Mouse (Mus musculus) heart, embryonic 14.5 days (tissue): Measurements from ENCODE around the gene Pik3r2. TPM values are rescaled to one million over a fixed set of nuclear protein-coding genes. Genes with fewer than 3 reads are reported as not detected.

Experiments
- ATAC-seq: fragments of 200-750 bp; cut with Nextera tagmentation; 2 replicates; pipeline ENCODE4 v1.8.0; 2017; ENCODE audit warnings: low read depth, moderate TSS enrichment; ENCODE audit not compliant: insufficient number of reproducible peaks, insufficient read depth, low FRiP score
- H3K27ac ChIP-seq, 2 experiments: fragments of 200-500 bp in 1 of 2; fragments of 300-500 bp in 1 of 2; sonication (generic) in 1 of 2; replicated peaks in 1 of 2; 2 replicates each; pipeline ENCODE4 v1.5.1; 2012 to 2014; ENCODE audit warnings: low read depth in 2 of 2, low read length in 2 of 2, control low read depth in 1 of 2, mild to moderate bottlenecking in 1 of 2, mixed read lengths in 1 of 2; ENCODE audit not compliant: control insufficient read depth in 1 of 2, insufficient read depth in 1 of 2
- H3K27me3 ChIP-seq: fragments of 300-500 bp; sonication (generic); 2 replicates; pipeline ENCODE4 v1.6.1; 2014; ENCODE audit warnings: mild to moderate bottlenecking, low read length, control low read depth; ENCODE audit not compliant: control insufficient read depth, insufficient read depth
- H3K36me3 ChIP-seq: fragments of 300-500 bp; sonication (generic); 2 replicates; pipeline ENCODE4 v1.6.1; 2014; ENCODE audit warnings: mild to moderate bottlenecking, control low read depth, low read length, mixed read lengths; ENCODE audit not compliant: control insufficient read depth, insufficient read depth
- H3K4me1 ChIP-seq, 2 experiments: fragments of 200-500 bp in 1 of 2; fragments of 300-500 bp in 1 of 2; sonication (generic) in 1 of 2; 2 replicates each; pipeline ENCODE4 v1.6.1; 2012 to 2014; ENCODE audit warnings: low read length in 2 of 2, control low read depth in 1 of 2, mixed read lengths in 1 of 2; ENCODE audit not compliant: control insufficient read depth in 2 of 2, insufficient read depth in 2 of 2
- H3K4me2 ChIP-seq: fragments of 300-500 bp; sonication (generic); 2 replicates; pipeline ENCODE4 v1.6.1; 2014; ENCODE audit warnings: mild to moderate bottlenecking, low read length
- H3K4me3 ChIP-seq, 2 experiments: fragments of 200-500 bp in 1 of 2; fragments of 300-500 bp in 1 of 2; sonication (generic) in 1 of 2; 2 replicates each; pipeline ENCODE4 v1.5.1; 2012 to 2014; ENCODE audit warnings: low read length in 2 of 2, mild to moderate bottlenecking in 2 of 2, control low read depth in 1 of 2, low read depth in 1 of 2, moderate library complexity in 1 of 2; ENCODE audit not compliant: control insufficient read depth in 1 of 2, insufficient read depth in 1 of 2
- H3K9ac ChIP-seq: fragments of 300-500 bp; sonication (generic); 2 replicates; pipeline ENCODE4 v1.6.1; 2014; ENCODE audit warnings: mild to moderate bottlenecking, low read length
- H3K9me3 ChIP-seq: fragments of 300-500 bp; sonication (generic); 2 replicates; pipeline ENCODE4 v1.6.1; 2016; ENCODE audit warnings: low read length, control low read depth; ENCODE audit not compliant: control insufficient read depth
- WGBS: fragments of 180-500 bp; shearing (Covaris S2); extraction: QIAGEN DNeasy Blood & Tissue Kit; methylation state at CpG from one replicate; pipeline ENCODE4 v1.1.7; 2014; 5-methylcytosine and 5-hydroxymethylcytosine counted together
- polyA plus RNA-seq: library from polyadenylated mRNA; unstranded; fragments of >200 nt; fragmentation: Nextera tagmentation; extraction: Ambion mirVana; gene quantifications from 2 replicates; pipeline ENCODE4 v1.2.1, GENCODE M21; 2014

Gene Pik3r2
- polyA plus RNA-seq, 1 experiment from 2014 or later: 26.7 TPM

DNA sequence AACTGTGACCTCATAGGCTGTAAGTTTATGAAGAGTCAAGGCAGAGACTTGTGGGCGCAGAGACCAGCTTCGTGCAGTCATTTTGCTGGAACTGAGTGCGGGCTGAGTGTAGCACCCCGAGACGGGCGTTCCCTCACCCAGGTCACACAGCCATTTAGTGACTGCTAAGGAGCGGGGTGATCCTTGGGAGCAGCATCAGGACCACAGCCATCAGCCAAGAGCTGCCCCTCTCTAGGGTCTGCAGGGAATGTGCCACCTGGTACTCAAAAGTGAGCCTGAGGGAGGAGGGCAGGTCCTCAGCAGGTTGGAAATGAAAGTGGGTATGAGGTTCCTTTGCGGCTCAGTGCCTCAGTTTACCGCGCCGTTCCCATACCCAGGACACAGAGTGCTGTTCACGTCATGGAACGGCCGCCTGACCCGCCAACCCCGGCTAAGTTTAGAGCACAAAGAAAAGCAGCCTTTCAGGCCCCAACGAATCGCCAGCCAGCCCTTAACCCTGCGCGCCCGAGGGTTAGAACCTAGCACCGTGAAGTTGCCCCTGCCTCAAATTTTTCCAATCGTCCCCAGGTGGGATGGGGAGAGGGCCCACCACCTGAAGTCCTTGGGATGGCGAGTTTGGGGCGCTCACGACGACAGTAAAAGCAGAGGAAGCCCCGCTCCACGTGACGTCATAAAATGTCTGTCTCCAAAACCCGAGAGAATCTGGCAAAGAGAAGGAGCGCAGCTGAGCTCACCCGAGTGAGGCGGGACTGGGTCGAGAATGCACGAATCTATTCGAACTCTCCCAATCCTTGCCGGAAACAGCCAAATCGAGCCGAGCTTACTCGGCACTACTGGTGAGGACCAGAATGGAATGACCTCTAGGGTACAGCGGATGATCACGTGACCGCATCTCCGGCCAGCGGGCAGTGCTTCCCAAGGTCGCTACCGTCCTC is 32.6 kb downstream of the Pik3r2 start:
- Histone ChIP-seq H3K4me2 (peak overlapping the region; percentile 60), H3K9ac (0 out of 2 replicates have a peak overlapping the region, but pooled peaks have one; percentile 18), H3K27me3 (peaks cover 72% of the 10 kb centered on the region), H3K36me3 (no peaks in the 10 kb centered on the region), H3K4me1 (peaks cover 14 to 31% of the 10 kb centered on the region in 2 experiments; a peak in 3 of 4 replicates), H3K27ac (no peak overlapping the region), H3K9me3 (no peaks in the 10 kb centered on the region), H3K4me3 (peak overlapping the region; percentile 23 to 29)
- WGBS: 5% methylated on average over 48 of the region's 48 CpGs
- no peak for ATAC-seq

DNA sequence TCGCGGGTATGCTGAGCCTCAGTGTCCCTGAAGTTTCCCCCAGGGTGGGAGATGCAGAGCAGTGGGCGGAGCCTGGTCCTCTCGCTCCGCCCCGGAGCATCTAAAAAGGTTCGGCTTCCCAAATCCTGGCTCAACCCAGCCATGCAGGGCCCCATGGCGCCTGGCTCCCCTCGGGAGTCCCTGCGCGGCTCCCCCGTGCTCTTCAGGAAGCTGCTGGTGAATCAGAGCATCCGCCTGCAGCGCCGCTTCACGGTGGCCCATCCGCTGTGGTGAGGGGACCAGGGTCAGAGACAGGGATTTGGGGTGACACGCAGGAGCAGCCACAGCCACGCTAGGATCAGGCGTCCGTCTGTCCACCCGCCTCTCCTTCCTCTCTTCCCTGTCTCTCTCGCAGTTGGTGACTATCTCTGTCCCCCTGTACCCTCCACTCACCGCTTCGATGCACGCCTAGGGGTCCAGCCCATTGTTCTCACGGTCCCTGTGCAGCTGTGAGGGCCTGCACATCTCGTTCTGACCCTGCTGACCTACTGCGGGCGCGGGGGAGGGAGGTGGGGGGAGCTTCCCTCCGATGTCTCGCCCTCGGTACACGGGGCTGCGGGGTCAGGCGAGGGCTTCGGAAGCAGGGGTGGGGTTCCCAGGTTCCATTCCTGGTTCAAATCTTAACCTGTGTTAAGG is 33.4 kb downstream of the Pik3r2 start:
- peaks cover 67% of the 10 kb centered on the region for H3K27me3 ChIP-seq
- H3K4me3 ChIP-seq: peak overlapping the region in 1 of 2 experiments; percentile 15; a peak in 1 of 4 replicates
- 4% methylated on average over 38 of the region's 38 CpGs for WGBS
- no peak overlapping the region for H3K27ac ChIP-seq
- H3K36me3 ChIP-seq: no peaks in the 10 kb centered on the region
- H3K4me2 ChIP-seq: peak overlapping the region; percentile 60
- H3K9me3 ChIP-seq: no peaks in the 10 kb centered on the region
- ATAC-seq: no peak
- peak overlapping the region; percentile 23; the same call in 1 of the 2 replicates for H3K9ac ChIP-seq
- peaks cover 14 to 31% of the 10 kb centered on the region in 2 experiments; a peak in 3 of 4 replicates for H3K4me1 ChIP-seq

DNA sequence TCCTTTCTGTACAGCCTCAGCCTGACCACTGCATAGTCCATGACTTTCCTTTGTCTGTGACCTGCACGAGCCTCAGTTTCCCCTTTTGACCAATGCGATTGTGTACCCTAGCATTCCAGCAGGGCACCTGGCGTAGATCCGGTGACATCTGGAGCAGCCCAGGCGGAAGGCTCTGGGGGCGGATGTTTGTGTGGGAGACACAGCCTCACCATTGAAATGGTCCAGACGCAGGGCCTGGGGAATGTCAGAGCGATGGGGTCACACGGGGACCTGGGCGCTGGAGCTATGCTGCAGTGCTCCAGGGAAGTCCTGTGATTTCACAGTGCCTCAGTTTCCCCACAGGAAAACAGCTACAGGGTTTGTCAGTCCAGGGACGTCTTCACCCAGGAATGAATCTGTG is 34.3 kb downstream of the Pik3r2 start:
- 28% methylated on average over 11 of the region's 11 CpGs for WGBS
- Histone ChIP-seq H3K4me2 (no peak overlapping the region), H3K4me3 (no peak overlapping the region), H3K4me1 (peaks cover 14 to 31% of the 10 kb centered on the region in 2 experiments; a peak in 3 of 4 replicates), H3K9ac (no peak overlapping the region), H3K27ac (no peak overlapping the region), H3K9me3 (no peaks in the 10 kb centered on the region), H3K36me3 (no peaks in the 10 kb centered on the region), H3K27me3 (peaks cover 59% of the 10 kb centered on the region)
- ATAC-seq: no peak; the same call in 1 of the 2 replicates

DNA sequence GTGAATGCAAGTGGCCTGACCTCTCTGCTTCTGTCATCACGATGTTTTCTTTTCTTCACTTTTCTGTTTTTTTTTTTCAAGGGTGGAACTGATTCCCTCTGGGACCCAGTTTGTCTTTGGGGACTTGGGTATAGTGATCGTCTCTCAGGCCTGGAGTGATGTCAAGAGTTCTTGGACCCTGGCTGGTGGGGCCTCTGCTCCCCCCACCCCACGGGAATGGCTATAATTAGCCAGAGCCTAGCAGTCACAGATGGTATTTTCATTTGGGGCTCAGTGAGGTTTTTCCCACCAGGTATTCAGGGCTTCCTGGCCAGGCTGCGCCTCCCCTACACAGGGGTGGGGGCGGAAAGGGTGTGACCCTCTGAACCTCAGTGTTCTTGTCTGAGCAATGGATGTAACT is 34.9 kb downstream of the Pik3r2 start:
- peaks cover 55% of the 10 kb centered on the region for H3K27me3 ChIP-seq
- no peaks in the 10 kb centered on the region for H3K36me3 ChIP-seq
- H3K4me3 ChIP-seq: no peak overlapping the region
- ATAC-seq: no peak
- 28% methylated on average over 5 of the region's 5 CpGs for WGBS
- H3K4me1 ChIP-seq: peaks cover 14 to 31% of the 10 kb centered on the region in 2 experiments; a peak in 3 of 4 replicates
- H3K4me2 ChIP-seq: no peak overlapping the region
- no peaks in the 10 kb centered on the region for H3K9me3 ChIP-seq
- H3K27ac ChIP-seq: no peak overlapping the region
- H3K9ac ChIP-seq: peak overlapping the region; percentile 10; the same call in 1 of the 2 replicates

DNA sequence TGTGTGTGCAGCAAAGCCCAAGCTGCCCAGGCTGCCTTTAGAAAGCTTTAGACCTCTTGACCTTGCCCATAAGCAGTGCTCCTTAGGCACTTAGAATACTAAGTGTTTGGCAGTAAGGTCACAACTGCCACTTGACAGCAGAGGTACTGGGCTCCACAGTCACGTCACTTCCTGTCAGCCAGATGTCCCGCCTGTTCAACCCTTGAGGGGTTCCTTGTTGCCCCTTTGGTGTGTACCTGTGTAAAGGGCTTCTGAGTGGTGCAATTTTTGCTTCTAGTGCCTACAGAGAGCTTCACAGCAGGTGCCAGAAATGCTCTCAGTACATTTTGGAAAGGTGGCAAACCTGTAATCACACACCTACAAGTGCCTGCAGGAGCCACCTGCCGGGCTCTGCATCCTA is 38.3 kb downstream of the Pik3r2 start:
- H3K9me3 ChIP-seq: no peaks in the 10 kb centered on the region
- H3K27me3 ChIP-seq: peaks cover 23% of the 10 kb centered on the region
- no peak overlapping the region for H3K27ac ChIP-seq
- WGBS: 40% methylated on average over 3 of the region's 3 CpGs
- no peaks in the 10 kb centered on the region for H3K36me3 ChIP-seq
- no peak overlapping the region for H3K4me3 ChIP-seq
- H3K9ac ChIP-seq: no peak overlapping the region
- no peak overlapping the region for H3K4me2 ChIP-seq
- no peak for ATAC-seq
- H3K4me1 ChIP-seq: peaks cover 9 to 22% of the 10 kb centered on the region in 2 experiments; a peak in 3 of 4 replicates

DNA sequence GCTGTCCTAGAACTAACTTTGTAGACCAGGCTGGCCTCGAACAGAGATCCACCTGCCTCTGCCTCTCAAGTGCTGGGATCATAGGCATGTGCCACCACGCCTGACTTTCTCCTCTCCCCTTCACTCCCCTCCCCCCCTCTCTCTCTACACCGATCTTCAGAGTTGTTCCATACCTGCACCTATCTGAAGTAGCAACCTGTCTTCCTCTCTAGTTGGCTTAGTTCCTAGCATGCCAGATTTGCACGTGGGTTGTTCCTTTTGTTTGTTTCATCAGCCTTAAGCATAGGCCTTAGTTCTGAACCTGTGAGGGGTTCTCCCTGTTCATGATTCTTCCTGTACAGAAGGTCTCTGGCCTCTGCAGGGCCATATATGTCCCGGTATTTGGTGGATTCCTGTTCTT is 38.8 kb downstream of the Pik3r2 start:
- no peak for ATAC-seq

DNA sequence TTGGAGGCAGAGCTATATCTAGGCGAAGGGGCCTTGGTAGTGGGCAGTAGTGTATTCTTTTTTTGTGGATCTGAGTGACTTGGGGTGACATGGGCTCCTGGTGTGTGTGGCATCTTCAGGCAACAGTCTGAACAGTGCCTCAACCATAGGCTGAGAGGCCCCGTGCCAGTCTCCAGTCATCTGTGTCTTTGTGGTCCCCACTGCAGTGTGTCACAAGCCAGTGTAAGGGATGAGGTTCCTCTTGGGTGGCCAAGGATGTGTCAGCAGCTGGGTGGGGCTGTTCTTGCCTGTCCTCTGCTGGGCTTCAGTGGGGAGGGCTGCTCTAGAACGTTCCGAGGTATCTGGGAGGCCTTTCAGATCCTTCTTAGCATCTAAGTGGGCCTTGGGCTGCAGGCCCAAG is 45.6 kb downstream of the Pik3r2 start:
- H3K27me3 ChIP-seq: peaks cover 64% of the 10 kb centered on the region
- H3K4me2 ChIP-seq: no peak overlapping the region
- no peak overlapping the region for H3K9ac ChIP-seq
- no peak for ATAC-seq
- no peak overlapping the region for H3K4me3 ChIP-seq
- no peaks in the 10 kb centered on the region for H3K9me3 ChIP-seq
- H3K27ac ChIP-seq: no peak overlapping the region
- no peaks in the 10 kb centered on the region for H3K36me3 ChIP-seq
- WGBS: 85% methylated on average over 4 of the region's 4 CpGs
- H3K4me1 ChIP-seq: 0 out of 4 replicates have a peak, but pooled peaks cover 0 to 4% of the 10 kb centered on the region in 2 experiments

More for the DNA sequence above, 38.8 kb downstream of the Pik3r2 start:
- 62% methylated on average over 5 of the region's 5 CpGs for WGBS
- peaks cover 23% of the 10 kb centered on the region for H3K27me3 ChIP-seq
- H3K4me3 ChIP-seq: no peak overlapping the region
- no peak overlapping the region for H3K27ac ChIP-seq
- peaks cover 8 to 17% of the 10 kb centered on the region in 2 experiments; a peak in 3 of 4 replicates for H3K4me1 ChIP-seq
- H3K4me2 ChIP-seq: no peak overlapping the region
- H3K36me3 ChIP-seq: no peaks in the 10 kb centered on the region
- no peak overlapping the region for H3K9ac ChIP-seq
- H3K9me3 ChIP-seq: no peaks in the 10 kb centered on the region
